Mouse (Mus musculus) MEL-GATA-1-ER (cell line): ENCODE data around the gene Wdr24.

Experiments
- DNase-seq: peaks from one replicate; pipeline ENCODE4 v3.0.0-alpha.2; 2012; ENCODE audit warnings: low read depth; ENCODE audit errors: extremely low read depth

Gene Wdr24

DNA sequence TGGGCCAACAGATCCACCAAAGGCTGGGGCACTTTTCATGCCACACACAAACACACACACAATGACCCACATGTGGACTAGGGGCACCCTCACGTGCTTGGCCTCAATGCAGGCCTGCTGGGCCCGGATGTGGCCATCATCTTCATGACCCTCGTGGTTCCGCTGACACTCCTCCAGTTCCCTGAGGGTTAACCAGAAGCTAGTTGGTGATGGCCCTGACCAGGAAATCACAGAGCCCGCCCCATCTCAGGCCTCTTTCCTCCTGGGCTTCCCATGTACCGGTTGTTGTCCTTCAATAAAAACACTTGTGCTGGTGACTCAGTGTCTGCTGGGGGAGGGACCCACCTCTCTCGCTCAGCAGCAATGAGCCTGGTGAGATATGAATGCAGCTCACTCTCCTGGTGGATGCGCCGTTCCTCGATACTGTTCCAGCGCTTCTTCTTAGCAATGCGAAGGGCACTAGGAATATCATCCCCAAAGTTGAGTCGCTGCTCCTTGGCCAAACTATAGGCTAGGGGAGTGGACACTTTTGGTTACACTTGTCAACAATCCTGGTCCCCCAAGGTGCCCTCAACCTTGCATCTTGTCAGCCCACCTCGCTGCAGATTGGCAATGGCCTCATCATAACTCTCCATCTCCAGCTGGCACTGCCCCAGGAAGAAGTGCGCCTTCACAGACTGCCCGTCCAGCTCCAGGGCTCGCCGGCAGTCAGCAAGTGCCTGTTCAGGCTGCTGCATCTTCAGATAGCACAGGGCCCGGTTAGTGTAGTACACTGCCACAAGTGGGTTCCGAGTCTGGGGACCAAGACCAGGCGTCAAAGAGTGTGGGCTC is 8.2 kb downstream of the Wdr24 start:
- DNase-seq = no peak

- peak; percentile 92 for DNase-seq
Observed at GRCm38 (mm10) chr17:25832436-25833290, 9.2 kb downstream of the Wdr24 start.

DNA sequence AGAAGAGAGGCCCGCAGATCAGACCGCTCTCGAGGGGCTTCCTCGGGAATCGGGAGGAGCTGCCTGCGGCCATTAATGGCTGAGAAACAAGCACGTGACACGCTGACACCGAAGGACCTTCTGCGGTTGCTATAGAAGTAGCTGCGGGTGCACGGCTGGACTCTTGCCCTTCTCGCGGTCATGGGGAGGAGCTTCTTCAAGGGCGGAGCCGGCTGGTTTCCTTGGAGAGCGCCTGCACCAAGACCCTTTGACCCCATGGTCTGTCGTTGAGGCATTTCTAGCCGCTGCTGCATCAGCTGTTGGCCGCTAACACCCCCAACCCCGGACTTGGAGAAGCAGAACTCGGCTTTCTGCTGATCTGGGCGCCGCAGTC is 9.8 kb downstream of the Wdr24 start, which contains the start of gene Stub1:
TSS of gene Stub1 (minus strand) at position 114 of the 373 bp plus-strand sequence.
- DNase-seq = no peak

- DNase-seq = no peak
Observed at GRCm38 (mm10) chr17:25833961-25834594, 10.7 kb downstream of the Wdr24 start.

- no peak for DNase-seq
Observed at GRCm38 (mm10) chr17:25834595-25835222, 11.3 kb downstream of the Wdr24 start.

DNA sequence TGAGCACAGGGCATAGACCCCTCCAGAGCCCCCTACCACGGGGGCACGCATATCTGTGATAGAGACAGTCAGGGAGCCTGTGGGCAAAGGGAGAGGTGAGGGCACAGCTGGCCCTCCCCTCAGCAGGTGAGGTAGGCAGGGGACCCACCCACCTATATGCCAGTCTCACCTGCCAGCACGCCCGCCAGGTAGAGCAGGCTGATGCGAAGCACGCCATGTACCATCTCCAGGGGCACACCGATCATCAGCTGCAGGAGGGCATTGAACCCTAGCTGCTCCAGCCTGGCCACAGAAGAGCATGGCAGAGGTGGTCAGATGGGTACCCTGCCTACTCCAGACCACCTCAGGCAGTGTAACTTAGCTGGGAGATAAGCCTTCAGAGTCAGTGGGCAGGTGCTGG is 11.9 kb downstream of the Wdr24 start:
- no peak for DNase-seq

DNA sequence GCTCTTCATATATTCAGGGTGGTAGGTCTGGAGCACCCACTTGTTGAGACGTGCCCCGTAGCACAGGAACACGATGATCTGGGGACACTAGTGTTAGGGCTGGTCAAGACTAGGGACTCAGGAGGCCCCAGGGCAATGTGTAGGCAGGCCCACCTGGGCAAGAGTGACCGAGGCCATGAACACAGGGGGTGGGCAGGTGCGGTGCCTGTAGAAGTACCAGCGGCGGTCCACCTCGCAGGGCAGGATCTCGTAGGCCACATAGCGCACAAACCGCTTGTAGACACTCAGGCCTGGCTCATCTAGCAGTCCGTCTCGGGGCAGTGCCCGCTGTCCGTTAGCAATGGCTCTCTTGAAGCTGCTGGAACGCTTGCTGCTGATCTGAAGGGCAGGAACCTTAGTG is 12.4 kb downstream of the Wdr24 start:
- no peak for DNase-seq

DNA sequence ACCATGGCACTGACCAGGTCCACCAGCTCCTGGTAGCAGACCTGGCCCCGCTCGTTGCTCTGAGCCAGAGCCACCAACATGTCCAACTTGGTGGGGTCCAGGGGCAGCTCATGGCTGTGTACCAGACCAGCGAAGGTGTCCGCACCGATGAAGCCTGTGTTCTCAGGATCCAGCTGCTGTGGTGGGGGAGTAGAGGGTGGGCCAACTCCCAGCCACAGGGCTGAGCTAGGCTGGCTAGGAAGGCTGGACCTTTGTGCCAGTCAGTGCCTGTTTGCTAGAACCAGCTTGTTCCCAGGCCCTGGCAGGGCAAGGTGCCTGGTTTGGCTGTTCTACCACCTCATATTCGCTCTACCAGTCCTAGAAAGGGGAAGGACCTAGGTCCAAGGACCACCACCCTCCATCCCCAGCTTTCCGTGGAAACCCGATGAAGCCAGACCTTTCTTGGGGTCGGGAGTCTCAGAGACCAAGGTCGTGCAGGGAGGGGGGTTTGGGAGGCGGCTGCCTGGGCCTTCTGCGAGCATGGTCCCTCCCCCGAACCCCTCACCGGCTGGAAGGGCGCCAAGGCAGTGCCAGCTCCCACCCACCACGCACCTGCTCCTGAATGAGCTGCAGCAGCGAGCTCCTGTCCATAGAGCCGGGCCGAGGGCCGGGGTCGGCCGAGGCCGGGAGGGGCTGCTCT is 13.1 kb downstream of the Wdr24 start:
- no peak for DNase-seq

DNA sequence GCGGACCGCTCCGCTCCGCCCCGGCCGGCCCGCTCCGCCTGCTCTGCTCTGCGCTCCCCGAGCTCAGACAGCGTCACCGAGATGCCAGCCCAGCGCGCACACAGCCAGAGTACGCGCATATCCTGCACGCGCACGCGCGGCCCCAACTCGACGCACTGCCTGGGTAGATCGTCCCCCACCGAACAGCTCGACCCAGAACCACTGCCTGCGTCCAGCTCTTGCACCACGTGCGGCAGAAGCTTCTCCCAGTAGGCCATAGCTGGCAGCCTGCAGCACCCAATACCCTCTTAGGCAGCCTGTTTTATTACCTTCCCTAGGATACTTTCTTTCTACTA is 13.6 kb downstream of the Wdr24 start, which contains the start of gene Rhbdl1:
TSS of gene Rhbdl1 (minus strand) at position 220 of the 335 bp plus-strand sequence.
- DNase-seq = no peak

DNA sequence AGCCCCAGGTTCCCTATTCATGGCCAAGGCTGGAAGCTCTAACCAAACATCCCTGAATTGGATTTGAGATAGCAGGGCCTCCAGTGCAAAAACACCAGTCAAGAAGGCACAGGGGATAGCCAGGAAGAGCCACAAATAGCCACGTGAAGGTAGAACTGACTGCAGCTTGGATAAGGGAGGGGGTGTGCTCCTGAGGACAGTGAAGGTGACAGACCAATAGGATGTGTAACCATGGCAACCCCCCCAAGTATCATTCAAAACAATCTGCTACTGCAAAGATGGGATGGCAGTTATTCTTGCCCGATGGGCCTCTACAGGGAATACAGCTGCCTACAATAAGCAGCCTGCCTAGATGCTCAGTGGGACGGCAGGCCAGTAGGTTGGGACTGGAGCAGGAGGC is 14.1 kb downstream of the Wdr24 start:
- no peak for DNase-seq

DNA sequence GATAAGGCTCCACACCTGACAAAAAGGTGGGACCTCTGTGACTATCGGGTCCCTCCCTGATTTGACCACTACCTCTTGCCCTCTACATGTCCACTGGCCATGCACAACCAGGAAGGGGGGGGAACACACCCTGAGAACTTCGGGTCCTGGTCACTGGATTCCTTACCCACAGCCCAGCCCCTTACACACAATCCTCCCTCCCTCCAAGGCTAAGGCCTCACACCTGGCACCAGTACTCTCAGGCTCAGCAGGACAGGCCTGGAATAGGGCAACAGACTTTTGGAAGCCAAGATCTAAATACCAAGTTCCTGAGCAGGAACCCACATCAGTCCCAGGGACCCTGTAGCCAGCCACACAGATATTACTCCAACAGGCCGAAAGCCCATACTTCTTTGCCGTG is 15.5 kb downstream of the Wdr24 start:
- no peak for DNase-seq

- no peak for DNase-seq
Observed at GRCm38 (mm10) chr17:25839455-25840235, 16.2 kb downstream of the Wdr24 start.

DNA sequence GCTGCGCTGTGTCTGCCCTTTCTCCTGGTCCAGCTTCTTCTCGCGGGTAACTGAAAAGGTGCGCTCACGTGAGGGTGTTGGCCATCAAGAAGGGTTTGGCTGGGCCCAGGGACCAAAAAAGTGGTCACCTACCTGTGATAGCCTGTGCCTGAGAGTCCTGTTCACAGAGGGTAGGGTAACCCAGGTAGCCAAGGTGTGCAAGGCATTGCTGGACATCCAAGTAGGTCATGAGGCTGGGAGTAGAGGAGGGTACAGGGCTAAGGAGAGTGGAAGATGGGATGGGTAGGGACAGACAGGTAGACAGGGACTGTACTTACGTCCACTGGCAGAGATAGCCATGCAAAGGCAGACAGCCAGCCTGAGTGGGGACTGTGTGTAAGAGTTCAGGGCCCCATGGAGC is 17.1 kb downstream of the Wdr24 start:
- DNase-seq = no peak

GRCm38 (mm10) chr17:25841117-25841880 is 17.9 kb downstream of the Wdr24 start, which contains the start of gene Gm20683:
Gene Gm20683 (minus strand): TSS chr17:25841763.
- no peak for DNase-seq

GRCm38 (mm10) chr17:25842509-25842908 is 19.1 kb downstream of the Wdr24 start:
- no peak for DNase-seq

DNA sequence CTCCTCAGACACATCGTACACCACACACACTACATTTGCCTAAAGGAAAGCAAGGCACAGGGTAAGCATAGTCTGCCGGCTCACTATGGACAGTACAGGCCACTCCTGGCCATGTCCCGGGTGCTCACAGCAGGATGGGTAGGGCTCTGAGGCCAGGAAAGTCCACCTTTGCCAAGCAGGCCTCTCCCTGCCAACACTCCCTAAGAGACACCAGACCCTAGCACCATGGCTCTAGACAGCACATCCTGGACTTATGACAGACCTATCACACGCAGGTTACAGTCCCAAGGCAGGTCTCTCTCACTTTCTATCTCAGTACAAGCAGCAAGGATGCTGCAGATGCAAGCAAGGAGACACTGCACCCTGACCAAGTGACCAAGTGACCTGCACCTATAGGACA is 19.7 kb downstream of the Wdr24 start:
- no peak for DNase-seq

DNA sequence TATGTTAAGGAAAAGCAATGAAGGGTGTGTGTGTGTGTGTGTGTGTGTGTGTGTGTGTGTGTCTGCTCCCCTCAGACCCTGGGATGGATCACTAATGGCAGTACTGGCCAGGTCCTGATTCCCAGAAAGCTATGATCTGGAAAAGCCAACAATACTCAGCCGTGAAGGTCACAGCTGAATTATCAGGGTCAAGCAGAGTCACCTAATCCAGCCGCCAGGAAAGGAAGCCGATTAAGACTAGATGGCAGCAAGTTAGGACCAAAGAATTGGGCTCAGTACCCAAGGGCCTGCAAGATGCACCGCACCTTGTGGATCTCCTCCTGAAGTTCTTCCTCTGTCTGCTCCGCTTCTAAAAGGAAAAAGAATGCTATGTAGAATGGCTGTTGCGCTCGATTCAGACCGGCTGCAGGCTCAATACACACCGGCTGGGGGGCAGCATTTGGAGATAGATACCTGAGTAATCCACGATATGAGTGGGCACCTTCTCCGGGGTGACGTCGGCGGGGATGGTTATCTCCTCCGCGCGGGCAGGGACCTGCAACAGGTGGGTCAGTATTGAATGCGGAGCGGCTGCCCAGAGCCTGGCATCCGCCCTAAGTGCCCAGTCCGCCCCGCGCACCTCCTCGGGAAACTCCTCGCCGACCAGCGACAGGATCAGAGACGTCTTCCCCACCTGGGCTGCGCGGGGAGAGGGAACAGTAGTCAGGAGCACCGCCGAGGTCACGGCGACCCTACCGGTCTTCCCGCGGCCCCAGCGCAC is 20.4 kb downstream of the Wdr24 start:
- DNase-seq = no peak

- DNase-seq = peak; percentile 83
Observed at GRCm38 (mm10) chr17:25844396-25844901, 21.0 kb downstream of the Wdr24 start, which contains the start of gene Rhot2. Gene Rhot2 (minus strand): TSS chr17:25844851.
